Mouse (Mus musculus) embryonic facial prominence, embryonic 14.5 days (tissue): ENCODE measurements around the gene Gnpnat1. TPM values are rescaled to one million over a fixed set of nuclear protein-coding genes. Genes with fewer than 3 reads are reported as not detected.

Experiments
- ATAC-seq: fragments of 200-750 bp; cut with Nextera tagmentation; 2 replicates; pipeline ENCODE4 v1.8.0; 2017; ENCODE audit warnings: low read depth, moderate number of reproducible peaks, moderate TSS enrichment
- DNase-seq: peaks from one replicate; pipeline ENCODE4 v3.0.0-alpha.2; 2015; ENCODE audit warnings: low spot score
- H3K27ac ChIP-seq: fragments of 300-500 bp; sonication (generic); replicated peaks from 2 replicates; pipeline ENCODE4 v1.5.1; 2014; ENCODE audit warnings: low read depth, mild to moderate bottlenecking, low read length, moderate library complexity
- H3K27me3 ChIP-seq: fragments of 300-500 bp; sonication (generic); replicated peaks from 2 replicates; pipeline ENCODE4 v1.6.1; 2014; ENCODE audit warnings: low read length; ENCODE audit not compliant: control insufficient read depth, insufficient read depth
- H3K36me3 ChIP-seq: fragments of 300-500 bp; sonication (generic); 2 replicates; pipeline ENCODE4 v1.6.1; 2014; ENCODE audit warnings: low read length, mixed read lengths; ENCODE audit not compliant: control insufficient read depth, insufficient read depth
- H3K4me1 ChIP-seq: fragments of 300-500 bp; sonication (generic); 2 replicates; pipeline ENCODE4 v1.6.1; 2014; ENCODE audit warnings: antibody characterized with exemption, low read length; ENCODE audit not compliant: control insufficient read depth, insufficient read depth
- H3K4me2 ChIP-seq: fragments of 300-500 bp; sonication (generic); 2 replicates; pipeline ENCODE4 v1.6.1; 2014; ENCODE audit warnings: low read depth, mild to moderate bottlenecking, low read length, moderate library complexity, mixed read lengths
- H3K4me3 ChIP-seq: fragments of 300-500 bp; sonication (generic); 2 replicates; pipeline ENCODE4 v1.5.1; 2014; ENCODE audit warnings: low read depth, mild to moderate bottlenecking, low read length
- H3K9ac ChIP-seq: fragments of 300-500 bp; sonication (generic); 2 replicates; pipeline ENCODE4 v1.6.1; 2014; ENCODE audit warnings: low read depth, mild to moderate bottlenecking, low read length, moderate library complexity, mixed read lengths
- H3K9me3 ChIP-seq: fragments of 300-500 bp; sonication (generic); 2 replicates; pipeline ENCODE4 v1.6.1; 2016; ENCODE audit warnings: low read length; ENCODE audit not compliant: control insufficient read depth
- WGBS: fragments of 180-500 bp; shearing (Covaris S2); extraction: QIAGEN DNeasy Blood & Tissue Kit; methylation state at CpG from one replicate; pipeline ENCODE4 v1.1.7; 2014; 5-methylcytosine and 5-hydroxymethylcytosine counted together
- microRNA-seq: library from miRNA; unstranded; fragments of <30 nt; microRNA quantifications from one replicate; pipeline ENCODE4, GENCODE M21; 2016; ENCODE audit warnings: borderline number of aligned reads
- polyA plus RNA-seq: library from polyadenylated mRNA; unstranded; fragments of >200 nt; fragmentation: Nextera tagmentation; extraction: Ambion mirVana; gene quantifications from 2 replicates; pipeline ENCODE4 v1.2.1, GENCODE M21; 2014

The Gnpnat1 gene
- polyA plus RNA-seq, 1 experiment from 2014 or later = 55.5 TPM

DNA sequence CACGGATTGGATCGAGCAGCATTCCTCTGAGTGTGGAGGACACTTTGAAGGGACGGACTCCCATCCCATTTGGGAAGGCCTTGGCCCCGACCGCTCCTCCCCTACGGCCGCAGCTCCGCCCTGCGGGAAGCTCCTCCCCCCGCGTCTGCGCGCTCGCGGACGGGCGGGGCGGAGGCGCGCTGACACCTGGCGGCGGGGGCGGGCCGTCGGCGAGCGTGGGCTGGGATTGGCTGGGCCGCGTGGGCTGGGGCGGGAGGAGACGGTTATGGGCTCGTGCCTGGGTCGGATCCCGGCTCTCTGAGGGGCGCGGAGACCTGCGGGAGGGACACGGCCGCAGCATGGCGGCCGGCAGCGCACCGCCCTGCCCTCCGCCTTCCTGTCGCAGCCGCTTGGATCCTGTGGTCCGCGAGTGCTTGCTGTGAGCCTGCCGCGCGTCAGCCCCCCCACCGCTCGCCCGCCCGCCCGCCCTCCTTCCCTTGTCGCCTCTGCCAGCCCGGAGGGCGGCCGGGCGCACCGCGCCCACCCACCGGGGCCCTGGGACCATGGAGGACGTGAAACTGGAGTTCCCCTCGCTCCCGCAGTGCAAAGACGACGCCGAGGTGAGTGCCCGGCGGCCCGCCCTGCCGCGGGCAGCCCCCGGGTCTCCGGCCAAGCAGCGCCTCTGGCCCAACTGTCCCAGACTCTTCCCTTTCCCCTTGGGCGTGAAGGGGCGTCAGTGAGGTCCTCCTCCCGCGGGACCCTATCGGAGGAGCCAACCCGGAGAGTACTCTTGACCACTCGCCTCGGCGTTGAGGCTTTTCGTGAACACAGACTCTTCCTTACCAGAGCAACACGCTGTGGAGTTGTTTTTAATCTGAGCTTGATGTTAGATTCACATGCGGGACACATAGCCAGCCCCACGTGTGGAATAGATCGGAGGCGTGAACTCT lies 53.5 kb downstream of the Gnpnat1 start, which contains the start of gene Styx:
Gene Styx (plus strand): TSS at position 163 of the 929 bp plus-strand sequence.
- H3K9me3 ChIP-seq = no peaks in the 10 kb centered on the region
- H3K4me3 ChIP-seq = peak within 1 kb of the TSS; percentile 65
- under 1% methylated on average over 37 of the region's 93 CpGs for WGBS
- peak within 1 kb of the TSS; percentile 78 for H3K27ac ChIP-seq
- H3K9ac ChIP-seq = peak within 1 kb of the TSS; percentile 80
- peak within 1 kb of the TSS; percentile 65 for H3K4me2 ChIP-seq
- ATAC-seq (peak; percentile 99), DNase-seq (peak; percentile 96)
- H3K36me3 ChIP-seq = peaks cover 23% of the 10 kb centered on the region
- H3K4me1 ChIP-seq = peaks cover 13% of the 10 kb centered on the region; the same call in 1 of the 2 replicates
- no peaks in the 10 kb centered on the region for H3K27me3 ChIP-seq

DNA sequence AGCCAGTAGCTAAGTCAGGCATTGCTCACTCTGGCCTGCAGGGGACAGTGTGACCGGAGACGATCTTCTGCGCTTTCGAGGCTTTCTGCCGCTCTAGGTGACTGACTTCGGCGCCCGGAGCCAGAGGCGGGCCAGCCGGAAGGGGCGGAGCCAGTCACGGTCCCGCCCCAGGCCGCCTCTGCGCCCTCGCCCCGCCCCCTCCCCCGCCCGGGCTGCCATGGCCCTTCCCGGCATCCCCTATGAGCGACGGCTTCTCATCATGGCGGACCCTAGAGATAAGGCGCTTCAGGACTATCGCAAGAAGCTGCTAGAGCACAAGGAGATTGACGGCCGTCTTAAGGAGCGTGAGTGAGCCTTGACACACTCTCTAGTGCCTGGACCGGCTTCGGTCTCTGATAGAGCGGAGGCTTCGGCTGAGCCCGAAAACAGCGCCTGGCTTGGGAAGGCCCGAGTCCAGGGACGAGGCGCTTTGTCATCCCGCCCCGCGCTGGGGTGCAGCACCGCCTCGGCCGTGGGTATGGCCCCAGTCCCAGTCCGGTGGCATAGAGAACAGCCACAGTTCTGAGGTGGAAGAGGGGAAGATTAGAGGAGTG lies 75.0 kb downstream of the Gnpnat1 start, which contains the start of gene Psmc6:
Gene Psmc6 (plus strand): TSS at position 200 of the 593 bp plus-strand sequence.
- under 1% methylated on average over 42 of the region's 44 CpGs for WGBS
- peak within 1 kb of the TSS; percentile 80 for H3K9ac ChIP-seq
- H3K9me3 ChIP-seq = no peaks in the 10 kb centered on the region
- peak; percentile 97 for ATAC-seq
- no peaks in the 10 kb centered on the region; the same call in none of the 2 replicates for H3K4me1 ChIP-seq
- H3K27ac ChIP-seq = peak within 1 kb of the TSS; percentile 71
- peak; percentile 97 for DNase-seq
- H3K27me3 ChIP-seq = no peaks in the 10 kb centered on the region
- H3K36me3 ChIP-seq = peaks cover 27% of the 10 kb centered on the region
- peak within 1 kb of the TSS; percentile 76 for H3K4me2 ChIP-seq
- peak within 1 kb of the TSS; percentile 55 for H3K4me3 ChIP-seq

GRCm38 (mm10) chr14:45329018-45329588 lies 75.6 kb downstream of the Gnpnat1 start:
- Histone ChIP-seq H3K4me2 (peak overlapping the region; percentile 54), H3K27me3 (no peaks in the 10 kb centered on the region), H3K27ac (no peak overlapping the region), H3K9me3 (no peaks in the 10 kb centered on the region), H3K4me3 (peak overlapping the region; percentile 55), H3K9ac (no peak overlapping the region), H3K36me3 (peaks cover 23% of the 10 kb centered on the region), H3K4me1 (no peaks in the 10 kb centered on the region; the same call in none of the 2 replicates)
- peak; percentile 3; the same call in 1 of the 2 replicates for ATAC-seq
- WGBS = 13% methylated on average over 8 of the region's 8 CpGs
- peak; percentile 33 for DNase-seq

- Histone ChIP-seq H3K4me2 (no peak overlapping the region), H3K27ac (no peak overlapping the region), H3K9me3 (no peaks in the 10 kb centered on the region), H3K4me3 (no peak overlapping the region), H3K27me3 (no peaks in the 10 kb centered on the region), H3K9ac (no peak overlapping the region), H3K36me3 (peaks cover 20% of the 10 kb centered on the region), H3K4me1 (no peaks in the 10 kb centered on the region; the same call in none of the 2 replicates)
- WGBS = 82% methylated on average over 4 of the region's 4 CpGs
- DNase-seq (no peak), ATAC-seq (no peak)
These were observed 76.5 kb downstream of the Gnpnat1 start for GRCm38 (mm10) chr14:45328072-45328713.

Small RNAs within 50 kb of the gene (microRNA-seq; reads per million reads assigned to microRNA genes)
- gene Gm25353 = not detected

Other genes with a start within 250 kb of the Gnpnat1 start
- 3.5 and 3.7 TPM in 2 replicates for gene Gpr137c, start 185.2 kb downstream of the Gnpnat1 start, polyA plus RNA-seq
- 18.0 and 18.7 TPM in 2 replicates for gene Txndc16, start 184.6 kb downstream of the Gnpnat1 start, polyA plus RNA-seq
- 31.0 and 33.7 TPM in 2 replicates for gene Ero1l, start 86.1 kb downstream of the Gnpnat1 start, polyA plus RNA-seq
- gene Psmc6, start 75.1 kb downstream of the Gnpnat1 start, polyA plus RNA-seq = 153 and 162 TPM in 2 replicates
- 77.4 and 77.5 TPM in 2 replicates for gene Styx, start 53.8 kb downstream of the Gnpnat1 start, polyA plus RNA-seq
- gene Fermt2, start 125.2 kb upstream of the Gnpnat1 start, polyA plus RNA-seq = 132 and 153 TPM in 2 replicates